Mouse (Mus musculus): ENCODE results near the gene Itpkc.

DNA sequence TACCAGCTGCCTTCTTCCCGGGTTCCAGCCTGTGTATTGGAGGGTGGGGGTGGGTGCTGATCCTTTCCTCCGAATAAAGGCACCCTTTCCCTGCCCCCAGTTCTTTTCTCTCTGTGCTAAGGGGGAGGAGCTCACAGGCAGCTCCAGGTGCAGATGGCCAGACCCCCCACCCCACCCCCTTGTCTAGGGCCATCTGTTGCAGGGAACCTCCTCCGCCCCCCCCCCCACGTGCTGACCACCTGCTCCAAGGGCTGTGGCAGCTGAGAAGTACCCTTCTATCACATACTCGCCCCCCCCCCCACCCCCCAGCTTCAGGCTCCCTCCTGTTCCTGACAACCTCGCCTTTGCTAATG, 29.4 kb upstream of the Itpkc start:
- no peak for TF ChIP-seq CTCF (conservative IDR thresholded peaks at IDR 0.05; ENCODE audit: insufficient read depth, insufficient read length, low read depth, low read length)
- TF ChIP-seq POLR2A (IDR thresholded peaks at IDR 0.05; ENCODE audit: low read depth, low read length), result no peak

All from kidney, adult 2 months (tissue).